Mouse (Mus musculus) heart, postnatal 4 days (tissue): ENCODE results near the gene Pax4. TPM values are rescaled to one million over a fixed set of nuclear protein-coding genes. Genes with fewer than 3 reads are reported as not detected.

ENCODE experiments used
- DNase-seq: peaks from one replicate; pipeline ENCODE4 v3.0.0; 2021
- total RNA-seq, 2 experiments: library from RNA; stranded (reverse); gene quantifications; 2 replicates each; pipeline ENCODE4 v1.2.3; 2021

Gene Pax4
- total RNA-seq, 2 experiments from 2014 or later = not detected

DNA sequence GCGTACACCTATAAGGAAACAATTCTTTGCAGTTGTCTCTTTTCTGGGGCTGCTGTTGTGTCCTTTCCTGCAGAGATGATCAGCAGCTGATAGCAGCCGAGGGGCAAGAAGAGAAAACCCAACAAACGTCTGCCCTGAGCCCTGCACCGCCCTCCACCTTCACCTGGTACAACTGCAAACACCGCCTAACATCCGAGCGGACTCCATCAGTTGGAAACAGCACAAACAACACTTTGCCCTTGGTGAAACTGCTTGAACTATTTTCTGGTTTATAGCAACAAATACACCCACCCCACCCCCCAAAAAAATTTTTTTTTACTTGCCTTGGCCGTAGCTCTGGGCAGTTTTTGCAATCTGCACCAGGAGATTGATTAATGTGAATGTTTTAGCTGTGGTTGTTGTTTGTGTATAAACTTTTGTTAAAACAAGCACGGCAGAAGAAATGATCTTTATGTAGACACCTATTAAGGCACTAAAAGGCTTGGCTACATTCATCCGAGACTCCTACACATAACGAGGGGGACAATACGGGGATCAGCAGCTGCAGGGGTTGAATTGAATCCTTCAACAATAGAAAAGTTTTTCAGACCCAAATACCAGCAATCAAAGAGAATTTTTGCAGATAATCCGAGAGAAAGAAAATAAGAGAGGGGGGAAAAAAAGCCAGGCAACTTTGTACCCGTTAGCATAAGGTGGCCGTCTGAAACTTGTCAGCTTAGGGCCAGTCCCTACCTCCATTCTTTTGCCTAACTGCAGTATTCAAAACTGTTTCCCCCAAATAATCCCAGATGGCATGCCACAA, 52.9 kb downstream of the Pax4 start:
- DNase-seq = no peak

Other genes starting within 250 kb of the Pax4 start
- gene Zfp800, start 51.3 kb downstream of the Pax4 start, total RNA-seq = 10 to 100 TPM; 11.7 to 12.5 TPM
- 100 to 1,000 TPM; 199 to 205 TPM for gene Arf5, start 25.8 kb downstream of the Pax4 start, total RNA-seq
- gene Fscn3, start 21.6 kb downstream of the Pax4 start, total RNA-seq = not detected
- gene Gcc1, start 21.0 kb downstream of the Pax4 start, total RNA-seq = 1 to 10 TPM; 8.6 TPM
- gene Snd1, start 25.8 kb upstream of the Pax4 start, total RNA-seq = 100 to 1,000 TPM; 118 to 128 TPM